Mouse (Mus musculus): ENCODE measurements around the gene Mtrf1. TPM values are rescaled to one million over a fixed set of nuclear protein-coding genes. Genes with fewer than 3 reads are reported as not detected.

Mtrf1 gene
- polyA plus RNA-seq, 1 experiment: 3.1 TPM

DNA sequence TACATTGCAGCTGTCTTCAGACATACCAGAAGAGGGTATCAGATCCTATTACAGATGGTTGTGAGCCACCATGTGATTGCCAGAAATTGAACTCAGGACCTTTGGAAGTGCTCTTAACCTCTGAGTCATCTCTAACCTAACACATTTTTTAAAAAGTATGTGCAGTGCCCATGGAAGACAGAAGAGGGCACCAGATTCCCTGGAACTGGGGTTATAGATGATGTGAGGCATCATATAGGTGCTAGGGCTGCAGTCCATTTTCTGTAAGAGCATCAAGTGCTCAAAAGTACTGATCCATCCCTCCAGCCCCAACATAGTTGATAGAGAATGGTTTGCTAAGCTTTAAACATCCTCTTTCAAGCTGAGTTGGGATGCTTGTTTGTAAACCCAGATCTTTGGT, 3.0 kb upstream of the Mtrf1 start:
- Histone ChIP-seq H3K4me3 (no peak overlapping the region), H3K27me3 (ENCODE audit: control insufficient read depth, insufficient read depth, insufficient read length) (no peaks in the 10 kb centered on the region), H3K36me3 (ENCODE audit: control insufficient read depth, insufficient read depth) (no peaks in the 10 kb centered on the region), H3K79me2 (ENCODE audit: control insufficient read depth, insufficient read depth) (peaks cover 6% of the 10 kb centered on the region), H3ac (ENCODE audit: control insufficient read depth, insufficient read length) (no peak overlapping the region), H3K4me2 (ENCODE audit: low read depth) (no peak overlapping the region)
- TF ChIP-seq CEBPB (IDR thresholded peaks at IDR 0.05; ENCODE audit: insufficient read depth, poor library complexity, severe bottlenecking): no peak
- no peak for TF ChIP-seq MYOD1 (IDR thresholded peaks at IDR 0.05; ENCODE audit: control insufficient read depth in 1 of 3, insufficient read length in 2 of 3, low read depth in 2 of 3)
- TF ChIP-seq TCF3 (IDR thresholded peaks at IDR 0.05; ENCODE audit: insufficient read length, low read depth): no peak
- no peak for TF ChIP-seq MAX (IDR thresholded peaks at IDR 0.05; ENCODE audit: low read depth)
- no peak for TF ChIP-seq SRF (IDR thresholded peaks at IDR 0.05; ENCODE audit: control insufficient read depth, insufficient read length, low read depth)
- TF ChIP-seq REST (IDR thresholded peaks at IDR 0.05; ENCODE audit: insufficient read depth, insufficient read length): no peak
- no peak for TF ChIP-seq USF1 (IDR thresholded peaks at IDR 0.05; ENCODE audit: low read depth)
- no peak for TF ChIP-seq POLR2A (IDR thresholded peaks at IDR 0.05; ENCODE audit: insufficient read length, low read depth)

DNA sequence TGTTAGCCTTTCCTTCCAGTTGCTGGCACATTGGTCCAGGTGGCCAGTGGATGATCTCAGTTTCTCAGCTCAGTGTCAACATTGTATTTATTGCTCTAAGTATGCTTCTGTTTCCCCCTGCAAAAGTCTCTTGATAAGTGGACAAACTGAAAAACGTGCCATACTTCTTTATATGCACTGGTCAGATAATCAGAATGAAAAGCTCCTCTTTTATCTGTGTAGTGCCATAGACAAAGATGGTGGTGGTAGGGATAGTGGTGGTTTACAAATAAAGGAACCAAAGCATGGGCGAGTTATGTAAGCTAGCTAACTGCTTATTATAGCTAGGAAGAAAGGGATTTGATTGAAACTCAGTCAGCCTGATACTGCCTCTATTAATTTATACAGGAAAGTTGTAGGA, 10.1 kb downstream of the Mtrf1 start:
- Histone ChIP-seq H3K27me3 (ENCODE audit: control insufficient read depth, insufficient read depth, insufficient read length) (no peaks in the 10 kb centered on the region), H3K4me3 (no peak overlapping the region), H3K79me2 (ENCODE audit: control insufficient read depth, insufficient read depth) (no peaks in the 10 kb centered on the region), H3K4me2 (ENCODE audit: low read depth) (no peak overlapping the region), H3K36me3 (ENCODE audit: control insufficient read depth, insufficient read depth) (no peaks in the 10 kb centered on the region), H3ac (ENCODE audit: control insufficient read depth, insufficient read length) (no peak overlapping the region)
- TF ChIP-seq POLR2AphosphoS2 (IDR thresholded peaks at IDR 0.05; ENCODE audit: insufficient read length, low read depth): no peak
- TF ChIP-seq SRF (IDR thresholded peaks at IDR 0.05; ENCODE audit: control insufficient read depth, insufficient read length, low read depth): no peak
- TF ChIP-seq MYOD1 (IDR thresholded peaks at IDR 0.05; ENCODE audit: control insufficient read depth in 1 of 3, insufficient read length in 2 of 3, low read depth in 2 of 3): no peak
- no peak for TF ChIP-seq MAX (IDR thresholded peaks at IDR 0.05; ENCODE audit: low read depth)
- no peak for TF ChIP-seq E2F4 (IDR thresholded peaks at IDR 0.05; ENCODE audit: insufficient read depth)
- no peak for TF ChIP-seq POLR2A (IDR thresholded peaks at IDR 0.05; ENCODE audit: insufficient read length, low read depth)
- no peak for TF ChIP-seq TCF3 (IDR thresholded peaks at IDR 0.05; ENCODE audit: insufficient read length, low read depth)
- no peak for TF ChIP-seq REST (IDR thresholded peaks at IDR 0.05; ENCODE audit: insufficient read depth, insufficient read length)
- no peak for TF ChIP-seq MYOG (IDR thresholded peaks at IDR 0.05; ENCODE audit: control insufficient read depth in 1 of 3, insufficient read depth in 1 of 3, insufficient read length in 2 of 3, low read depth in 2 of 3)
- TF ChIP-seq USF1 (IDR thresholded peaks at IDR 0.05; ENCODE audit: low read depth): no peak
- no peak for TF ChIP-seq TCF12 (IDR thresholded peaks at IDR 0.05; ENCODE audit: insufficient read depth, poor library complexity, severe bottlenecking)
- no peak for TF ChIP-seq CEBPB (IDR thresholded peaks at IDR 0.05; ENCODE audit: insufficient read depth, poor library complexity, severe bottlenecking)

DNA sequence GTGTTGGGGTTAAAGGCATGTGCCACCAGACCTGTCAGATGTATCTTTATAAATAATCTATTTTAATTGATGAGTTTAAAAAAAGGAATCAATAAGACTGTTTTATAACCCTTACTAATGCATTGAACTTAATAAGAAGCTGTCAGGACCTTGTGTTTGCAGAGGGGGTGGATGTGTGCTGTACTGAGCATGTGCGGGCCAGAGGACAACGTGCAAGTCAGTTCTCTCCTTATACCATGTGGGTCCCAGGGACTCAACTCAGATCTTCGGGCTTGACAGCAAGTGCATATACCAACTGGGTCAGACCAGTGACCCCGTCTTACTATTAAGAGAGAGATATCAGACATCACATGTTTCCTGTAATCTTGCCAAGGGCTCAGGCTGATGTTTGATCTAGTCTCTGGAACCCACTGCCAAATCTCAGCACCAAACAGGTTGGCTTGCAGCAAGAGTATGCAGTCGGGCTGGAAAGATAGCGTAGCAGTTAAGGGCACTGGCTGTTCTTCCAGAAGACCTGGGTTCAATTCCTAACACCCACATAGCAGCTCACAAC, 11.8 kb downstream of the Mtrf1 start:
- Histone ChIP-seq H3ac (ENCODE audit: control insufficient read depth, insufficient read length) (no peak overlapping the region), H3K36me3 (ENCODE audit: control insufficient read depth, insufficient read depth) (no peaks in the 10 kb centered on the region), H3K4me3 (no peak overlapping the region), H3K27me3 (ENCODE audit: control insufficient read depth, insufficient read depth, insufficient read length) (no peaks in the 10 kb centered on the region), H3K79me2 (ENCODE audit: control insufficient read depth, insufficient read depth) (no peaks in the 10 kb centered on the region), H3K4me2 (ENCODE audit: low read depth) (no peak overlapping the region)
- TF ChIP-seq POLR2AphosphoS2 (IDR thresholded peaks at IDR 0.05; ENCODE audit: insufficient read length, low read depth): no peak
- TF ChIP-seq MYOD1 (IDR thresholded peaks at IDR 0.05; ENCODE audit: control insufficient read depth in 1 of 3, insufficient read length in 2 of 3, low read depth in 2 of 3): no peak
- TF ChIP-seq POLR2A (IDR thresholded peaks at IDR 0.05; ENCODE audit: insufficient read length, low read depth): no peak
- no peak for TF ChIP-seq SRF (IDR thresholded peaks at IDR 0.05; ENCODE audit: control insufficient read depth, insufficient read length, low read depth)

DNA sequence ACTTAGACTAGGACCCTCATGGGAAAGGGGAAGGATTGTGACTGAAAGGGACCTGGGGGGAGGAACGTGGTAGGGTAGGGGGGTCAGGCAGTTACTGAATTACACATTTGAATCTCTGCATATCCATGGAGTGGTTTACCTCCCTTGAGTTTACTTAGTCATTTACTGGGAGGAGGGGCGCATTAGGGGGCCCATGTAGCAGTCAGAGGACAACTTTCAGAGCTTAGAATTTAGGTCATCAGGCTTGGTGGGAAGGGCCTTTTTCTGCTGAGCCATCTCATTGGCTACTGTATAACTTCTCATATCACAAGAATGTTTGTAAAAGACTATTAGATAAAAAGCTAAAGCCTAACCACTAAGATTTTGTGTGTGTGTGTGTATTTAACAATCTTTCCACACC, 13.1 kb downstream of the Mtrf1 start:
- H3K36me3 ChIP-seq (ENCODE audit: control insufficient read depth, insufficient read depth): no peaks in the 10 kb centered on the region
- TF ChIP-seq MYOD1 (IDR thresholded peaks at IDR 0.05; ENCODE audit: control insufficient read depth in 1 of 3, insufficient read length in 2 of 3, low read depth in 2 of 3) (no peak), TCF12 (IDR thresholded peaks at IDR 0.05; ENCODE audit: insufficient read depth, poor library complexity, severe bottlenecking) (no peak), SRF (IDR thresholded peaks at IDR 0.05; ENCODE audit: control insufficient read depth, insufficient read length, low read depth) (no peak), MYOG (IDR thresholded peaks at IDR 0.05; ENCODE audit: control insufficient read depth in 1 of 3, insufficient read depth in 1 of 3, insufficient read length in 2 of 3, low read depth in 2 of 3) (no peak), CEBPB (IDR thresholded peaks at IDR 0.05; ENCODE audit: insufficient read depth, poor library complexity, severe bottlenecking) (no peak), USF1 (IDR thresholded peaks at IDR 0.05; ENCODE audit: low read depth) (no peak), REST (IDR thresholded peaks at IDR 0.05; ENCODE audit: insufficient read depth, insufficient read length) (no peak), E2F4 (IDR thresholded peaks at IDR 0.05; ENCODE audit: insufficient read depth) (no peak), TCF3 (IDR thresholded peaks at IDR 0.05; ENCODE audit: insufficient read length, low read depth) (no peak), POLR2AphosphoS2 (IDR thresholded peaks at IDR 0.05; ENCODE audit: insufficient read length, low read depth) (no peak), MAX (IDR thresholded peaks at IDR 0.05; ENCODE audit: low read depth) (no peak), POLR2A (IDR thresholded peaks at IDR 0.05; ENCODE audit: insufficient read length, low read depth) (no peak)
- H3K79me2 ChIP-seq (ENCODE audit: control insufficient read depth, insufficient read depth): no peaks in the 10 kb centered on the region

DNA sequence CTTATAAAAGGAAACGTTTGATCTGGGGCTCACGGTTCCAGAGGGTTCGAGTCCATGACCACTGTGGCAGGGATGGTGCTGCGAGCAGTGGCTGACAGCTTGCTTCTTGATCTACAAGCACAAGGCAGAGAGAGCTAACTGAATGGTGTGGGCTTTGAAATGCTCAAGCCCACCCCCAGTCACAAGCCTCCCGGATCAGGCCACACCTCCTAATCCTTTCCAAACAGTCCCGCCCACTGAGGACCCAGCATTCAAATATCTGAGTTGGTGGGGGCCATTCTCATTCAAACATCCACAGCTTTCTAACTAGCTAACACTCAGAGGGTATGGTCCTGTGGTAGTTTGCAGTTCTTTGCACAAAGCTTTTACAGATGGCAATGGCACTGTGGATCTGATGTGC, 15.5 kb downstream of the Mtrf1 start:
- H3K36me3 ChIP-seq (ENCODE audit: control insufficient read depth, insufficient read depth): no peaks in the 10 kb centered on the region
- H3K27me3 ChIP-seq (ENCODE audit: control insufficient read depth, insufficient read depth, insufficient read length): no peaks in the 10 kb centered on the region
- no peak overlapping the region for H3K4me3 ChIP-seq
- H3K4me2 ChIP-seq (ENCODE audit: low read depth): no peak overlapping the region
- H3K79me2 ChIP-seq (ENCODE audit: control insufficient read depth, insufficient read depth): no peaks in the 10 kb centered on the region
- TF ChIP-seq CEBPB (IDR thresholded peaks at IDR 0.05; ENCODE audit: insufficient read depth, poor library complexity, severe bottlenecking): no peak
- TF ChIP-seq POLR2AphosphoS2 (IDR thresholded peaks at IDR 0.05; ENCODE audit: insufficient read length, low read depth): no peak
- TF ChIP-seq TCF12 (IDR thresholded peaks at IDR 0.05; ENCODE audit: insufficient read depth, poor library complexity, severe bottlenecking): no peak
- no peak for TF ChIP-seq MAX (IDR thresholded peaks at IDR 0.05; ENCODE audit: low read depth)
- TF ChIP-seq POLR2A (IDR thresholded peaks at IDR 0.05; ENCODE audit: insufficient read length, low read depth): no peak
- TF ChIP-seq MYOG (IDR thresholded peaks at IDR 0.05; ENCODE audit: control insufficient read depth in 1 of 3, insufficient read depth in 1 of 3, insufficient read length in 2 of 3, low read depth in 2 of 3): no peak
- no peak for TF ChIP-seq MYOD1 (IDR thresholded peaks at IDR 0.05; ENCODE audit: control insufficient read depth in 1 of 3, insufficient read length in 2 of 3, low read depth in 2 of 3)
- H3ac ChIP-seq (ENCODE audit: control insufficient read depth, insufficient read length): no peak overlapping the region

More for the DNA sequence above, 13.1 kb downstream of the Mtrf1 start:
- Histone ChIP-seq H3ac (ENCODE audit: control insufficient read depth, insufficient read length) (no peak overlapping the region), H3K4me3 (no peak overlapping the region), H3K27me3 (ENCODE audit: control insufficient read depth, insufficient read depth, insufficient read length) (no peaks in the 10 kb centered on the region), H3K4me2 (ENCODE audit: low read depth) (no peak overlapping the region)

Data from myocyte (in vitro differentiated cells).